8 mouse cellular contexts compared by ENCODE assay signal in the genomic region with DNA sequence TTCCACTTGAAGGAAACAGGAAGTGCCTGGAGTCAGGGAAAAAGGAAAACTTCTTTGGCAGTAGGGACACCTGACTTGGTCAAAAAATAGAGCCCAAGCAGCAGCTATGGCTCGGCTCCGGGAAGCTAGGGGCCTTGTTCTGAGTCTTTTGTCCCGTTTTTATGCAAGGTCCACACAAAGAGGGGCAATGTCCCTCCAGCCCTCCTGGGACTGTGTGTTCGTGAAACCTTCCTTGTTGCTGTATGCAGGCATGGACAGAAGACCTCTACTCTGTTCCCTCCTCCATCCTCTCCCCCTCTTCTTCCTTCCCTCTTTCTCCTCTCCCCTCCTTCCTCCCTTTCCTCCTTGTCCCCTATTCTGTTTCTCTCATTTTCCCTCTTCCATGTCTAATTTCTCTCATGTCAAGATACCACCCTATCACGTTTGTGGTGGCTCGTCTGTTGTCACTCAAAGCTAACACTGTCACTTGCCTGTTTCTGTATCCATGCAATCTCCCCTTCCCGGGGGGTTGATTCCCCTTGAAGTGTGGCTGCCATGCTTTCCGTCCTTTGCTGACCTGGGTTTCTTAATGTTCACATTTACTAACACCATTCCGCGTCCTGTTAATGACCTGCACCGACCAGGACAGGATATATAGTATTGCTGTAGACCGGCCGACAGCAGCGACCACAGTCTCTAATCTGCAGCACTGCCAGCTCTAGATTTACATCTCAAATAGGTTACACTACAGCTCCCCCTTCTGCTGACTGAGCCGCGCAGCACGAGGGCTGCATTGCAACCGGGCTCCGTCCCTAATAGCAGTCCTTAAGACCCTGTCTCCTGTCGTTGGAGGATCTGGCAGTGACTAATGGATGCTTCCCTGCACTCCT.
DNase-seq lines count a peak whose midpoint lies in the region; ATAC-seq and TF ChIP-seq lines count a peak whose summit lies in the region.

No protein-coding gene starts in this region.

- no peaks in the 10 kb centered on the region for H3K27me3 ChIP-seq in intestine, postnatal 0 days (replicated peaks; ENCODE audit: control insufficient read depth, insufficient read depth, low read length)

- H3K27ac ChIP-seq in cortical plate, adult 2 months (ENCODE audit: insufficient read depth, low read length) = no peak overlapping the region
- H3K27ac ChIP-seq in intestine, postnatal 0 days (ENCODE audit: low read depth, low read length) = no peak overlapping the region

- H3K4me2 ChIP-seq in intestine, postnatal 0 days (replicated peaks; ENCODE audit: low read depth) = peak overlapping the region; percentile 44

- peak; percentile 77 for TF ChIP-seq CTCF in cortical plate, adult 2 months (IDR thresholded peaks at IDR 0.05; ENCODE audit: extremely low read depth, insufficient read depth, low read length)
- TF ChIP-seq CTCF in intestine, postnatal 0 days (IDR thresholded peaks at IDR 0.05; ENCODE audit: low read depth) = peak; percentile 83

- DNase-seq in cerebellum, adult 11 months = no peak
- DNase-seq in gastrocnemius, postnatal 14 days = peak; percentile 63
- peak; percentile 68 to 72 for DNase-seq in left cerebral cortex, postnatal 14 days (ENCODE audit: low spot score in 2 of 2)
- DNase-seq in right cerebral cortex, postnatal 14 days = peak; percentile 53

- peak; percentile 36; the same call in 1 of the 2 replicates for ATAC-seq in cerebellum, adult (ENCODE audit: insufficient number of reproducible peaks, low FRiP score, low TSS enrichment)
- ATAC-seq in intestine, postnatal 0 days = no peak
- ATAC-seq in megakaryocyte, adult 5-6 weeks (ENCODE audit: poor library complexity, severe bottlenecking) = peak; percentile 72

- H3K4me1 ChIP-seq in cortical plate, adult 2 months (ENCODE audit: control insufficient read depth, insufficient read depth, low read length) = no peaks in the 10 kb centered on the region
- no peaks in the 10 kb centered on the region for H3K4me1 ChIP-seq in intestine, postnatal 0 days (replicated peaks; ENCODE audit: control insufficient read depth, insufficient read depth, low read length)

- H3K9me3 ChIP-seq in intestine, postnatal 0 days (ENCODE audit: control insufficient read depth) = no peaks in the 10 kb centered on the region

- H3K9ac ChIP-seq in intestine, postnatal 0 days (ENCODE audit: low read depth, low read length) = no peak overlapping the region

- WGBS in intestine, postnatal 0 days = 5% methylated on average over 20 of the region's 20 CpGs

- H3K36me3 ChIP-seq in intestine, postnatal 0 days (ENCODE audit: control insufficient read depth, insufficient read depth) = no peaks in the 10 kb centered on the region

- no peak for TF ChIP-seq POLR2A in cortical plate, adult 2 months (IDR thresholded peaks at IDR 0.05; ENCODE audit: extremely low read depth, insufficient read depth, low read length)

- H3K4me3 ChIP-seq in cortical plate, adult 2 months (ENCODE audit: insufficient read depth, low read length) = no peak overlapping the region
- H3K4me3 ChIP-seq in intestine, postnatal 0 days (ENCODE audit: low read depth, low read length) = no peak overlapping the region

- intact Hi-C loops in gastrocnemius, postnatal 14 days (cut with DNase I; ENCODE audit: low total_unique reads) = loop anchor here (10.0 kb wide), 2 partner anchors 223 to 823 kb away; a partner anchor contains a TSS
- intact Hi-C loops in left cerebral cortex, postnatal 14 days (cut with DNase I) = loop anchor here (2.0 to 10.0 kb wide), 3 partner anchors 233 to 821 kb away; no protein-coding TSS in a partner anchor
